Mouse (Mus musculus) liver, adult 2 months (tissue): Measurements from ENCODE around the gene Ncdn.

ENCODE experiments used
- CTCF ChIP-seq: fragments of 200-500 bp; IDR thresholded peaks from 2 replicates; pipeline ENCODE4 v1.5.1; 2011; ENCODE audit warnings: low read depth, low read length, control low read depth
- POLR2A ChIP-seq: fragments of 200-500 bp; IDR thresholded peaks from 2 replicates; pipeline ENCODE4 v1.6.1; 2011; ENCODE audit warnings: low read length, control low read depth; ENCODE audit not compliant: insufficient read depth; ENCODE audit errors: extremely low read depth

GRCm38 (mm10) chr4:126769800-126770563 is 16.7 kb upstream of the Ncdn start:
- TF ChIP-seq CTCF, result no peak
- no peak for TF ChIP-seq POLR2A
